Mouse (Mus musculus) embryonic facial prominence, embryonic 10.5 days (tissue): ENCODE results near the gene Gm17332. TPM values are rescaled to one million over a fixed set of nuclear protein-coding genes. Genes with fewer than 3 reads are reported as not detected.
"Not testable (repeated sequence)": the region's sequence is repeated elsewhere in the genome, so short reads cannot be mapped to it uniquely, and the experiment has no call there.

Source experiments
- DNase-seq: peaks from one replicate; pipeline ENCODE4 v3.0.0-alpha.2; 2017; ENCODE audit warnings: low spot score
- H3K27ac ChIP-seq: fragments of 300-500 bp; sonication (generic); replicated peaks from 2 replicates; pipeline ENCODE4 v1.5.1; 2016; ENCODE audit warnings: mild to moderate bottlenecking
- H3K27me3 ChIP-seq: fragments of 300-500 bp; sonication (generic); replicated peaks from 2 replicates; pipeline ENCODE4 v1.6.1; 2016; ENCODE audit warnings: low read depth, mild to moderate bottlenecking; ENCODE audit not compliant: poor library complexity, severe bottlenecking
- H3K36me3 ChIP-seq: fragments of 300-500 bp; sonication (generic); replicated peaks from 2 replicates; pipeline ENCODE4 v1.6.1; 2016; ENCODE audit warnings: mild to moderate bottlenecking, moderate library complexity
- H3K4me1 ChIP-seq: fragments of 300-500 bp; sonication (generic); 2 replicates; pipeline ENCODE4 v1.6.1; 2016
- H3K4me3 ChIP-seq: fragments of 300-500 bp; sonication (generic); 2 replicates; pipeline ENCODE4 v1.5.1; 2016; ENCODE audit warnings: mild to moderate bottlenecking, moderate library complexity
- H3K9me3 ChIP-seq: fragments of 300-500 bp; sonication (generic); 2 replicates; pipeline ENCODE4 v1.6.1; 2016; ENCODE audit warnings: mild to moderate bottlenecking
- WGBS: fragments of 180-500 bp; shearing (Covaris S2); methylation state at CpG from one replicate; pipeline ENCODE4 v1.1.7; 2016; 5-methylcytosine and 5-hydroxymethylcytosine counted together
- polyA plus RNA-seq: library from polyadenylated mRNA; unstranded; fragments of >200 nt; fragmentation: Nextera tagmentation; extraction: Ambion mirVana; gene quantifications from 2 replicates; pipeline ENCODE4 v1.2.1, GENCODE M21; 2016

Gene Gm17332
- polyA plus RNA-seq = not detected in 2 replicates

- no peaks in the 10 kb centered on the region for H3K27me3 ChIP-seq
- no peak for DNase-seq
- H3K4me1 ChIP-seq = no peaks in the 10 kb centered on the region
- H3K9me3 ChIP-seq = peaks cover 7% of the 10 kb centered on the region; the same call in 1 of the 2 replicates
- H3K27ac ChIP-seq = no peak within 1 kb of the TSS
- no peaks in the 10 kb centered on the region for H3K36me3 ChIP-seq
- no peak within 1 kb of the TSS for H3K4me3 ChIP-seq
These were observed at the start of gene Gm17332 for GRCm38 (mm10) chr11:31182362-31182761. Gene Gm17332, minus strand, starts transcription at chr11:31182462.

DNA sequence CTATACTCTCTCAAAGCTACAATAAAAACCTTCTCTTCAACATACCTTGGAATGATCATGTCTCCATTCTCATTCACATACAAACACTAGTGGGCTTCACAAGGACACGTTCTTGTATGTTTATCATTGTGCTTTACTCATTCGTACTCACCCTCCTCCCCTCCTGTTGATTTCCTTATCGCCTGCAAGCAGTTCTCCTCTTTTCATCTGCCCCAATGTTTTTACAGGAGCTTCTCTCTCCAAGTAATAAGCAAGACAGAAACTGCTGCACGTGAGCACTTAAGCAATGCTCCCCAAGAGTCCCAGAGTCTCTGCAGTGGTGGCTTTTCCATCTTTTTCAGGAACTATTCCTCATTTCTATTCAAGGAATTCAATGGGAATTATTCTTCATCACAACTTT is 47.7 kb upstream of the Gm17332 start:
- Histone ChIP-seq H3K36me3 (no peaks in the 10 kb centered on the region), H3K4me3 (no peak overlapping the region), H3K27ac (no peak overlapping the region), H3K4me1 (no peaks in the 10 kb centered on the region), H3K9me3 (no peaks in the 10 kb centered on the region), H3K27me3 (no peaks in the 10 kb centered on the region)
- DNase-seq = no peak
- 71% methylated on average over 4 of the region's 4 CpGs for WGBS

DNA sequence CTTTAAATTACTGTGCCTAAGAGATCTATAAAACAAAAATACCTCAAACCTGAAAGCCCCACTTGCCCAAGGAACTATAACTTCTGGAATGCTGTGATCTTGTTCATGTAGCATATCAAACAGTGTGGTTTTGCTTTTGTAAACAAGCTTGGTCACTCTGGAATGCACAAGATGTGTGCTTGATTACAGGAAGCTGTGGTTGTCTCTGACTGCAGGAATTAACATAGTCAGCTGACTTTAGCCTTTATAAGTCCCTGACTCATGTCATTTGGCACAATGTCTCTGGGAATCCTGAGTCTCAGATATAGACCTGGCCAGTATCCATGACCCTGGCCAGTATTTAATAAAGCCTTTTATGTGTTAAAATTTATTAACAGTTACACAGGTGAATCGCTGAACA is 43.1 kb upstream of the Gm17332 start:
- no peak overlapping the region for H3K4me3 ChIP-seq
- no peaks in the 10 kb centered on the region for H3K36me3 ChIP-seq
- H3K27ac ChIP-seq = no peak overlapping the region
- H3K9me3 ChIP-seq = no peaks in the 10 kb centered on the region
- H3K4me1 ChIP-seq = no peaks in the 10 kb centered on the region
- WGBS = 89% methylated on average over 1 of the region's 1 CpGs
- no peak for DNase-seq
- H3K27me3 ChIP-seq = no peaks in the 10 kb centered on the region

DNA sequence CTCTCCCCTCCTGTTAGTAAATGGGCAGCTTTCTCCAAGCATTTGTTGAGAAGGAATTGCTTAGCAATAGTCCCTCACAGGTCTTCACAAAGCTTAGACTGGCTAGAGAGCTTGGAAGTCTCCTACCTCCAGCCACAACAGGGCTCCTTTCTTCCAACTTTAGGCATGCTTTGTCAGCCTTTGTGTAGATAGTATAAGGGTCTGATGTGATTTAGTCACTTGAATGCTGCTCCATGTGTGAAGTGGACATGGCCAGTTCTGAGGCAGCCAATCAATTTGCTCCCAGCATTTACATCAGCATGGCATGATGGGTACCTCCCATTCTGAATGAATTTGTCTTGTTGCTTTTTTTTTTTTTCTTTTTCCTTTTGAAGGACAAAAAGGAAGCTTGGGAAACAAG is 35.7 kb upstream of the Gm17332 start:
- H3K9me3 ChIP-seq = no peaks in the 10 kb centered on the region
- no peak for DNase-seq
- H3K27ac ChIP-seq = no peak overlapping the region
- H3K36me3 ChIP-seq = no peaks in the 10 kb centered on the region
- no peaks in the 10 kb centered on the region for H3K27me3 ChIP-seq
- H3K4me3 ChIP-seq = no peak overlapping the region
- no peaks in the 10 kb centered on the region for H3K4me1 ChIP-seq

- Histone ChIP-seq H3K27me3 (no peaks in the 10 kb centered on the region), H3K36me3 (no peaks in the 10 kb centered on the region), H3K27ac (no peak overlapping the region), H3K4me3 (no peak overlapping the region), H3K4me1 (no peaks in the 10 kb centered on the region), H3K9me3 (no peaks in the 10 kb centered on the region)
- no peak for DNase-seq
- 85% methylated on average over 3 of the region's 3 CpGs for WGBS
These were observed 13.5 kb upstream of the Gm17332 start for GRCm38 (mm10) chr11:31195621-31196363.

- Histone ChIP-seq H3K4me3 (no peak overlapping the region), H3K4me1 (no peaks in the 10 kb centered on the region), H3K27me3 (no peaks in the 10 kb centered on the region), H3K9me3 (no peaks in the 10 kb centered on the region), H3K36me3 (no peaks in the 10 kb centered on the region), H3K27ac (no peak overlapping the region)
- DNase-seq = no peak
- WGBS = 91% methylated on average over 2 of the region's 2 CpGs
These were observed 12.5 kb upstream of the Gm17332 start for GRCm38 (mm10) chr11:31194761-31195160.

DNA sequence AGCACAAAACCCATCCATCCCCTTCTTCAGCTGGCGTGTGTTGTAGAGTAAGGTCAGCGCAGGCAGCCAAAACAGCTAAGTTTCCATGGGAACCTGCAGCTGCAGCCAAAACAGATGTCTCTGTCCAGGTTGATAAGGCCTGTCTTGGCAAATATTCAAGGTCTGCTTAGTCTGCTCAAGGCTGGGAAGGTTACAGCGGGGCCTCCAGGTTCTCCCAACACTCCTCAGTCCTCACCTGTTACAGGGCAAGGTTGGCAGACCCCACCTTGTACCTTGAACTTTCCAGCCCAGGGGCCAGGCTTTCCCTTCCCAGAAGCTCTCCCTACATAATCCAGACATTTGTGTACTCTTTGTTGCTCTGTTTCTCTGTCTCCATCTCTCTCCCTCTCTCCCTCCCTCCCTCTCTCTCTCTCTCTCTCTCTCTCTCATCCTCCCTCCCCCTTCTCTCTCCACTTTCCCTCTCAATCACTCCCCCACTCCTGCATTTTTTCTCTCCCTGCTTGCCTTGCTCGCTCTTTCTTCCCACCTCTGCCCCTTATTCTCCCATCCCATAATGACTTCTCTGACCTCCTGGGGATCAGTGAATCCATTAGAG is 12.1 kb downstream of the Gm17332 start:
- H3K36me3 ChIP-seq = no peaks in the 10 kb centered on the region
- no peaks in the 10 kb centered on the region for H3K9me3 ChIP-seq
- H3K4me3 ChIP-seq = peak overlapping the region; percentile 61
- 22% methylated on average over 4 of the region's 4 CpGs for WGBS
- peaks cover 10% of the 10 kb centered on the region for H3K4me1 ChIP-seq
- DNase-seq = peak; percentile 39
- H3K27ac ChIP-seq = no peak overlapping the region
- no peaks in the 10 kb centered on the region for H3K27me3 ChIP-seq

DNA sequence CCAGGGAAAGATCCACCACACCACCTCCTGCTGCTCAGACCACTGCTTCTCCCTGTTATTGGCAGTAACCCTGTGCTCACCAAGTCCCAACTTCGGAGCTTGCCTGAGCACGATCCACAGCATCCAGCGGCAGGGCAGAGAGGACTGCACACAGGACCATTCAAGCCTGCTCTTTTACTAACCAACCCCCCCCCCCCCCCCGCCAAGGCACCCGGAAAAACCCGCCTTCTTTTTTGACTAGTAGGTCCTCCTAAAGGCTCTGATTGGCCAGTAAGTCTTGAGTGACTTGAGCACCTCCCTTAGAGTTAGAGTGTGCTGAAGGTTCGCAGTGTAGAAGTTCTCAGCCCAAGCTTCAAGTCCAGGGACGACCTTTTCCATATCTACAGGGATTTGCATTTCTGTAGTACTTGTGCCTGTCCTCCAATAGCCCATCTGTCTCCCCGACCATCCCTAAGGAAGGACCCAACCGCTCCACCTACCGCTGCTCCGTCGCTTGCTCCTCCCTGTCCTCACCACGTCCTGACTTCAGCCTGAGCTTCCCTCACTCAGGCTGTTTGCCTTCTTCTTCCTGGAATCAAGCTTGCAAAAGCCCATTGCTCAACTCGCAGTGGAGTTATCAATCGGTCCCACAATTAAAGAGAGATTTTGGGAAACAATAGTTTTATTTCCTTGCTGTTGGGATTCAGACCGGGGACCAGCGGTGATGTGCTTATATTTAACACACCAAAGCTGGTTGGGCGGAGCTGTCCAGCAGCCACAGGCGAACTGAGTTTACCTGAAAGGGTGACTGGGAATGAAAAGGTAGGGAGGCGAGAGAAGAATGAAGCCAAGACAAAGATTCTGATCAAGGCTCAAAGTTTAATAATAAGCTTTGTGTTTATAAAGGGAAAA is 12.9 kb downstream of the Gm17332 start:
- H3K27me3 ChIP-seq = no peaks in the 10 kb centered on the region
- H3K9me3 ChIP-seq = no peaks in the 10 kb centered on the region
- no peak overlapping the region for H3K27ac ChIP-seq
- H3K4me3 ChIP-seq = peak overlapping the region; percentile 61
- H3K4me1 ChIP-seq = peaks cover 10% of the 10 kb centered on the region
- DNase-seq = peak; percentile 50
- no peaks in the 10 kb centered on the region for H3K36me3 ChIP-seq
- 3% methylated on average over 21 of the region's 21 CpGs for WGBS

- Histone ChIP-seq H3K9me3 (no peaks in the 10 kb centered on the region), H3K27ac (no peak overlapping the region), H3K4me1 (peaks cover 10% of the 10 kb centered on the region), H3K27me3 (no peaks in the 10 kb centered on the region), H3K4me3 (peak overlapping the region; percentile 61), H3K36me3 (no peaks in the 10 kb centered on the region)
- DNase-seq = no peak
- WGBS = 45% methylated on average over 2 of the region's 2 CpGs
These were observed 13.5 kb downstream of the Gm17332 start for GRCm38 (mm10) chr11:31168831-31169160.

GRCm38 (mm10) chr11:31157021-31157420 is 25.2 kb downstream of the Gm17332 start:
- WGBS = 93% methylated on average over 3 of the region's 3 CpGs
- no peak for DNase-seq
- Histone ChIP-seq H3K4me1 (no peaks in the 10 kb centered on the region), H3K9me3 (no peaks in the 10 kb centered on the region), H3K27ac (no peak overlapping the region), H3K36me3 (no peaks in the 10 kb centered on the region), H3K4me3 (no peak overlapping the region), H3K27me3 (no peaks in the 10 kb centered on the region)

GRCm38 (mm10) chr11:31138394-31138793 is 43.9 kb downstream of the Gm17332 start:
- 82% methylated on average over 1 of the region's 1 CpGs for WGBS
- not testable (repeated sequence) for H3K27ac ChIP-seq, H3K36me3 ChIP-seq, H3K4me1 ChIP-seq, H3K4me3 ChIP-seq, DNase-seq, H3K27me3 ChIP-seq, H3K9me3 ChIP-seq

DNA sequence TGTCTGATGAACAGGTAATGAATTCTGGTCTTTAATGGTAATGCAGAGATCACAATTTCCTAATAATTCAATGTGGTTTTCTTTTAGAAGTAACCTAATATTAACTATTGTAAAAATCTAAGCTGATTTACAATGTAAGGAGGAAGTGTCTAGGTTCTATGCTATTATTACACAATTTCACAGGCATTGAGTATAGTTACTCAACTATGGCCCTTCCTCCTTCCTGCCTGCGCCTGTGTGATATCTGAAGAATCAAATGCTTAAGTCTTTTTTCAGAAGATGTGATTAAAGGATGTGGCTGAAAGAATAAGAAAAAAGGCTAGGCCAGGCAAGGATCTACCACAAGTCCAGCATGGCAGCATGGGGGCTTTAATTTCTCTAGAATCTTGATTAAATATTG is 47.4 kb downstream of the Gm17332 start:
- not testable (repeated sequence) for DNase-seq, H3K27ac ChIP-seq, H3K4me1 ChIP-seq, H3K36me3 ChIP-seq, H3K4me3 ChIP-seq, H3K9me3 ChIP-seq, H3K27me3 ChIP-seq
- 79% methylated on average over 1 of the region's 1 CpGs for WGBS

DNA sequence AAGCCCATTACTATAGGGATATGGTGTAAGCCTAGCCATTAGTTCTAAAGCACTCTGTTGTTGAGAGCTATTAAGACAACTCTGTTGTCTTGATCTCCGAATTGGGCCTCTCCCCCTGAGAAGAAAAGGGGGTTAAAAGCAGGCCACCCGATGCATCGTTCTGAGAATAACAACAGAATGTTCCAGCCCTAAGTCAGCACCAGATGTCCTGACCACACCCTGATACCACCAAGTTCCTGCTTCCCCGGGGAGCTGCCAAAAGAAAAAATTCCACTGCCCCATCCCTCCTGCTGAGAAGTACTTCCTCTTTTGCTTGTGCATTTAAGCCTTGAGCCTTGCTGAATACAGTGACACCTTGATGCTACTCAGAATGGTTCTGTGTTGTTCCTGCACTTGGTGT is 48.5 kb downstream of the Gm17332 start:
- not testable (repeated sequence) for H3K27me3 ChIP-seq, H3K4me3 ChIP-seq, H3K4me1 ChIP-seq, H3K36me3 ChIP-seq, H3K27ac ChIP-seq, H3K9me3 ChIP-seq, DNase-seq
- 76% methylated on average over 4 of the region's 4 CpGs for WGBS
